Mouse (Mus musculus): ENCODE measurements at regions not wholly inside any gene's neighbourhood (a gene's known extent, or its start where the extent isn't known, plus 50 kb on each side); places are given as distances from the start of the nearest gene placed in this dataset.

GRCm38 (mm10) chr2:53796605-53797004 is 288.7 kb downstream of the Rprm start:
- Histone ChIP-seq H3K27ac (no peak overlapping the region), H3K27me3 (ENCODE audit: poor library complexity, severe bottlenecking) (no peaks in the 10 kb centered on the region), H3K4me1 (no peaks in the 10 kb centered on the region), H3K4me3 (no peak overlapping the region), H3K9me3 (no peaks in the 10 kb centered on the region), H3K36me3 (replicated peaks) (no peaks in the 10 kb centered on the region)
- no peak for DNase-seq (ENCODE audit: extremely low spot score, low spot score)
- WGBS = 67% methylated on average over 1 of the region's 1 CpGs

GRCm38 (mm10) chr2:53803666-53804065 is 281.7 kb downstream of the Rprm start:
- Histone ChIP-seq H3K27me3 (ENCODE audit: poor library complexity, severe bottlenecking) (no peaks in the 10 kb centered on the region), H3K27ac (no peak overlapping the region), H3K4me1 (no peaks in the 10 kb centered on the region), H3K9me3 (no peaks in the 10 kb centered on the region), H3K36me3 (replicated peaks) (no peaks in the 10 kb centered on the region), H3K4me3 (no peak overlapping the region)
- DNase-seq (ENCODE audit: extremely low spot score, low spot score) = no peak

- Histone ChIP-seq H3K4me3 (no peak overlapping the region), H3K9me3 (no peaks in the 10 kb centered on the region), H3K27ac (no peak overlapping the region), H3K27me3 (ENCODE audit: poor library complexity, severe bottlenecking) (no peaks in the 10 kb centered on the region), H3K36me3 (replicated peaks) (no peaks in the 10 kb centered on the region), H3K4me1 (no peaks in the 10 kb centered on the region; the same call in 1 of the 2 replicates)
- 89% methylated on average over 1 of the region's 1 CpGs for WGBS
- DNase-seq (ENCODE audit: extremely low spot score, low spot score) = no peak
Observed at GRCm38 (mm10) chr2:53850815-53851528, 234.4 kb downstream of the Rprm start.
